Mouse (Mus musculus) retina, embryonic 14.5 days (tissue): ENCODE measurements around the gene Rsad1.

Source experiments
- DNase-seq: peaks from one replicate; pipeline ENCODE4 v3.0.0-alpha.2; 2015; ENCODE audit warnings: low spot score

The Rsad1 gene

DNA sequence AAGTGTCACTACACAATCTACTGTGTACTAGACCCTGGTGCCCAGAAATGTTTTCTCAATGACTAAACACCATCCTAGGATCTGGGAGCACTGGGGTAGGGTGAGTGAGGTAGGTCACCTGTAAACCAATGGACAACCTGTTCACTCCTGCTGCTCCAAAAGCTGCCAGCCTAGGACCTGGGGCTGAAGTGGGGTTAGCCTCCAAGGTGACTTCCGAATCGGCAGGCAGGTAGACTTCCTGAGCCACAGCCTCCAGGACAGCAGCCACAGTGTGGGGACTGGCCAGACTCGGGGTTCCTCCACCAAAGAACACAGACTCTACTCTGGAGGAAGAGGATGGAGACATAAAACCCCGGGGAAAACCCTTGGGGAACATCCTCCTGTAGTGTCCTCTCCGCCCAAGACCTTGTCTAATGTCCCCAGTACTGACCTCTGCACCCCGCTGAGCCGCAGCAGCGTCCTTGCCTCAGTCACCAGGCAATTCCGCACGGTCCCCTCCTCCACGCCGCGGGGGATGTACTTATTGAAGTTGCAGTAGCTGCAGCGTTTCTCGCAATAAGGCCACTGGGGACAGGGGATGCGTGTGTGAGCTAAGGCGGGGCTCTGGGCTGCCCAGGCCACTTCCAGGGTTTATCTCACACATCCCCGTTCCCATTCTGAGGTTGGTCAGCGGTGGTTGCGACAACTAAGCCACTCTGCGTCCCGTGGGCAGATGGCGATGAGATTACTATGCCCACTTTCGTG is 842 bp downstream of the Rsad1 start:
- peak; percentile 59 for DNase-seq

DNA sequence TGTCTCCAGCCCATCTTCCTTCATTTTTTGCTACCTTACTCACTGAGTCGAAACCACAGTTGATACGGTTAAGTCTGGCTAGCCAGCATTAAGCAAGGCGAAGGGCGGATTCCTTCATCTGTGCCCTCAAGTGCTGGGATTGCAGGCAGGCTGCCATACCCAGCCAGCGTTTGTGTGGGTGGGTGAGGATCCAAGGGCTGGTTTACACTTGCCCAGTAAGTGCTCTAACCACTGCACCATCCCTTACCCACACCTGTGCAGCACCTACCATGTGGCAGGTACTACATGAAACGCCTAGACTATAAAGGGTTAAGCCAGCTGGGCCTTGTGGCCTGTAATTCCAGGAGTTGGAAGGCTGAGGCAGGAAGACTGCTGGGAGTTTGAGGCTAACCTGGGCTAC is 1.8 kb downstream of the Rsad1 start:
- DNase-seq, result no peak

- no peak for DNase-seq
Measured at GRCm38 (mm10) chr11:94546381-94546780, 2.7 kb downstream of the Rsad1 start.

DNA sequence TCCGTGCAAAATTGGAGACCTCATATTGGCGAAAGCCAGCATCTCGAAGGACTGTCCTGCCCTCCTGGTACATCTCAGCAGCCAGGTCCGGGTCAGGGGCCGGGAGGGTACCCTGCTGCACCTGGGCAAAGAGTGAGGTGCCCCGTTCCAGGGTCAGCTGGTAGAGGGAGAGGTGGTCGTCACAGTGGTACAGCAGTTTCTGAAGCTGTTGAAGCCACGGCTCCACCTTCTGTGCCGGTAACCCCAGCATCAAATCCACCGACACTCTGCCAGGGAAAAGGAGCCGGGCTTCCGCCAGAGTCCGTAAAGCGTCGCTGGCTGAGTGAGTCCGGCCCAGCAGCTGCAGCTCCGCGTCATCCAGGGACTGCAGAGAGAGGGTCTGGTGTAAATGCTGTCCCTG is 4.6 kb downstream of the Rsad1 start:
- DNase-seq, result no peak

DNA sequence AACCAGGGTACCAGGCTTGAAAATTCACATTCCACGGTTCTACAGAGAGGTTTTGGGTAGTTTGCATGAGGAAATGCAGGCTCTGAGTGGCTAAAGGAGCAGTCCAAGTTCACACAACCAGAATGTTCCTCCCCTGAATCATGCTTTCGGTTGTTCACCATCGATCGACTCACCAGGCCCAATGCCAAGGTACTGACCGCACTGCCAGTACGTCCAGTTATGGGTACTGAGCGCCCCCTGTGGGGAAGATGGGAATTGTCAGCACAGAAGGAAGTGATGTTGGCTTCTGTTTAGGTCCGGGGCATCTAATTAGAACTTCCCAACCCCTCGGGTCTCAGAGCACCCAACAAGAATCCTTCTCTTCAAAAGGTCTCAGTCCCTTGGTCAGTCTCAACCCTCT is 5.1 kb downstream of the Rsad1 start:
- DNase-seq, result peak; percentile 84

- DNase-seq, result no peak
Measured at GRCm38 (mm10) chr11:94543344-94543743, 5.7 kb downstream of the Rsad1 start.

DNA sequence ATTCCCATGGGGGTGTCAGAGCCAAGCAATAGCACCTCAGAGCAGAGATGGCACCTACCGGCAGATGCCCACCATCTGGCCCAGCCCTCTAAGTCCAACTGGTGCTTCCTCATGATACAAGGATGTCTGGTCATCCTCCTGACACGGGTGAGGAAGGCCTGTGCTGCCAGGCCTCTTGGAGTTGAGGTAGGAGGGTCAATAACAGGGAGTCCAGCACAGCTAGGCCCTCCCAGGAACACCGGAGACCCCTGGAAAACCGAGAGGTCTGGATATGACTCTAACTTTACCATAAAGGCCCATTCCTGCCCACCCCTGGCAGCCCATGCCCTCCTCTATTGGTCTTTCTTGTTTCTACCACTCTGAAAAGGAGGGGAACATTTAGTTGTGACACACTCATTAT is 6.7 kb downstream of the Rsad1 start:
- no peak for DNase-seq

DNA sequence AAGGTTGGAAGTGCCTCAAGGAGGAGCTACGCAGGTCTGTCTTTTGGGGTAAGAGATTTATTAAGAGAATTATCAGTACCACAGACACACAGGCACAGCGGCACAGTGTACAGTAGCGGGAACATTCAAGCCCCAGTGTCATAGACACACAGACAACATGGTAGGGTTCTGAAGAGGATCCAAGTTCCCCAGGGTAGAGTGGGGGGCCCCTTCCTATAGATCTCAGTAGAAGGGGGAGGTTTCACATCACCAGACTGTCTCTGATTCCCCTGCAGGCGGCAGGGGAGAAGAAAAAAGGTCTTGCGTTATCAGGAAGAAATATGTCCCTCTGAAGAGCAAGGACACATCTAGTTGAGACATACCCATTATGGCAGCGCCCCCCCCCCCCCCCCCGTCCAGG is 9.3 kb downstream of the Rsad1 start:
- DNase-seq, result no peak

GRCm38 (mm10) chr11:94538733-94539292 is 10.2 kb downstream of the Rsad1 start:
- DNase-seq, result no peak

DNA sequence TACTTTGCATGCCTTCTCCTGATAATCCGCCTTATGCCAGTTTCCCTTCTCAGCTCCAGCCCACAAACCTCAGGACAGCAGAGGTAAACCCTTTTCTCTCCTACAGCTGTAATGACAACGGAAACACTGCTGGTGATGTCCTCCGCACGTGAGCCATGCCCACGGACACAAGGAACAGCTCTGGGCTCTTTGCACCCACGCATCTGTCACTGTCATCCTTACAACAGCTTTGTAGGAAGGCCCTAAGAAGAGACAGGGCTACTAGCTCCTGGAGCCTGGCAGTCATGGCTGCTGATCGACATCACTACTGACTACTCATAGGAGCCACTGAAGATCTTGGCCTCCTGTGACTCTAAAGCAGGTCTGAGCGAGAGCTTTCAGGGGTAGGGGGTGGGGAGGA is 15.9 kb downstream of the Rsad1 start:
- DNase-seq, result no peak

- DNase-seq, result peak; percentile 23
Measured at GRCm38 (mm10) chr11:94528879-94529278, 20.2 kb downstream of the Rsad1 start.

GRCm38 (mm10) chr11:94526171-94526879 is 22.7 kb downstream of the Rsad1 start:
- DNase-seq, result peak; percentile 42

DNA sequence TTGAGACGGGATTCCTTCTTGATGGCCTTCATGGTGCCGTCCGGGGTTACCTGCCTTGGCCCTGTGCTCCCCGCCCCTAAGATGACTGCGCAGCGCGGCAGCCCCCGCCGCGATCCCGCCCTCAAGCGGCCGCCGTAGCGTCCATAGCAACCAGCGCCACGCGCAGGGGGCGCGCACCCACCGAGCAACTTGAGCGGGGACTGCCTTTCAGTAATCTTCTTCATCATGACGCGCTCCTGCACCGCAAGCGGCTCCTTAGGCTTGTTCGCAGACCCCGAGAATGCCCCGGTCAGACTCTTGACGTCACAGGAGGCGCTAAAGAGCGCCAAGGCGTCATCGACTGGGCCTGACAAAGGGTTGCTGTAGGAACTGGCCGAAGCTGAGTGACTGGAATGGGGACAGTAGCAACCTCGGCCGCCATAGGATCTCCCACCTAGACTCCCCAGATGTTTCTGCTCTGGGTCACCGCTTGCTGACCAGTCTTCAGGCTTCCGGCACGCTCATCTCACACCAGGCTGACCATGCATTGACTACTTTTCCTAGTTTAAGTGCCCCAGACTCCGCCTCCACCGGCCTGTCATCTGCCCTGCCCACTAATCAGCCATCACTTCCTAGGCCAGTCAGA is 27.7 kb downstream of the Rsad1 start, which contains the start of gene Mycbpap:
TSS of gene Mycbpap (minus strand) at position 524 of the 625 bp plus-strand sequence.
- peak; percentile 78 for DNase-seq

DNA sequence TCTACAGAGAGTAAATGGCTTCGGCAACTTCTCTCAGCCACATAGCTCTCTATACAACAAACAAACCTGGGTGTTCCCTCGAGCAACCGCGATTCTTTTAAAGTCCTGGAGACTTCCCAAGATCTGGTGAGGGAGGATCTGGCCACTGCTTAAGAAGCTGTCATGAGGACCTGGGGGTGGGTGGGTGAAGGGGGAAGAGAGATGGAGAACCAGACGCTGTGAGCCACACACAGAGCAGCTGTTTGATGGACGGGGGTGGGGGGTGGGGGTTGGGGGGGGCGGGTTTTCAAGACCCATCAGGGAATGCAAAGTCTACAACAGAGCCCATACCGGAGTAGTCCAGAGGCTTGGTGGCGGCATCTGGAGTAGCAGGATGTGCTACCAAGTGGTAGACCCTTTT is 35.6 kb downstream of the Rsad1 start:
- no peak for DNase-seq

GRCm38 (mm10) chr11:94508976-94509375 is 40.1 kb downstream of the Rsad1 start:
- no peak for DNase-seq

- DNase-seq, result no peak
Measured at GRCm38 (mm10) chr11:94501482-94501881, 47.6 kb downstream of the Rsad1 start.

DNA sequence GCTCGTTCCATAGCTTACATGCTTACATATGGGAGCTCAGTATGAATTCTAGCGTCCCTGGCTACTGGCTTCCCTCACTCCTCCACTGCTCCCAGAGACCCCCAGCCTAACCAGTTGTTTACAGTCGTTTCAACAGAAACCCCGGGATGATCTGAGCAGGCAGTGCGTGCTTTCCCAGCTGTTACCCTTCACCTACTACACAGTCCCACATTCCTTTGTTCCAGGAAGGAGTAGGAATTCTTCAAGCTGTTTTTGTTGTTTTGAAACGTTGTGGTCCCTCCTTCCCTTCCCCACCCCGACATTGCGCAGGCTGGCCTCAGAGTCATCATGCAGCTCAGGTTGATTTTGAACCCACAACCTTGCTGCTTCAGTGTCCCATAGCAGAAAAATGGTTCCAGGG is 48.7 kb downstream of the Rsad1 start:
- no peak for DNase-seq

- DNase-seq, result peak; percentile 59
Measured at GRCm38 (mm10) chr11:94499661-94500152, 49.3 kb downstream of the Rsad1 start, which contains the start of gene Epn3. Gene Epn3, minus strand, starts transcription at chr11:94499974.

DNA sequence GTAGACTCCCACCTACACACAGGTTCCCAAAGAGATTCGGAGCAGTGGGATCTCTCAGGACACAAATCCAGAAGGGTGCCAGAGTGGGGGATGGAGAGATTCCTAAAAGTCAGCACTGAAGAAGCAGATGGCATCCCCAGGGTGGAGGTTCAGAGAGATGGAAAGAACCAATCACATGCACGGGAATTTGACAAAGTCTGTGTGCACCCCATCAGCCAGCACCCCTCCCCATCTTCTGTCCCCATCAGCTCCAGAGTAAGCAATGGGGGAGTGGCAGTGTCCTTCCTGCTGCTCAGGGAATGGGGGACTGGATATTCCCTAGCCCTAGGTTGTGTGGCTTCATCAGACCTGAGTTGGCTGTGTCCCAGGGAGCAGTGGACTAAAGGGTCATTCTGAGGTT is 50.0 kb downstream of the Rsad1 start:
- no peak for DNase-seq

GRCm38 (mm10) chr11:94498093-94498996 is 50.7 kb downstream of the Rsad1 start:
- DNase-seq, result no peak

GRCm38 (mm10) chr11:94495415-94495814 is 53.6 kb downstream of the Rsad1 start:
- DNase-seq, result no peak

DNA sequence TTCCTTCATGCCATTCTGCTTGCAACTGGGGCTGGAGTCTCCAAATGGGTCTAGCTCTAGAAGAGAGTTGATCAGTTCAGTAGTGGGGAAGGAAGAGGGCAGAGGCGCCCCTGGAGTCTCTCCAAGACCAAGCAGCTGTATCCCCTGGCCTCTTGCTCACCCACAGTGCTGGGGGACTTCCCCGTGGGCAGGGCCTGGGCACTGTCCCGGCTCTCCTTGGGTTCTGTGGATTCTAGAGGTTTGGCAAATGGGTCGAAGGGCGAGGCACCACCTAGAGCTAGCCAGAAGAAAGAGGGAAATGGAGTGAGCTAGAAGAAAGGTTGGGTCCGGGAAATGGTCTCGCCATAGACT is 57.3 kb downstream of the Rsad1 start:
- no peak for DNase-seq
